Mouse (Mus musculus) lung, postnatal 36 days (tissue): ENCODE measurements around the gene Fem1b.
"Not testable (repeated sequence)": the region's sequence is repeated elsewhere in the genome, so short reads cannot be mapped to it uniquely, and the experiment has no call there.

Source experiments
- DNase-seq: peaks from one replicate; pipeline ENCODE4 v3.0.0; 2022; ENCODE audit warnings: mixed read lengths

Gene Fem1b

DNA sequence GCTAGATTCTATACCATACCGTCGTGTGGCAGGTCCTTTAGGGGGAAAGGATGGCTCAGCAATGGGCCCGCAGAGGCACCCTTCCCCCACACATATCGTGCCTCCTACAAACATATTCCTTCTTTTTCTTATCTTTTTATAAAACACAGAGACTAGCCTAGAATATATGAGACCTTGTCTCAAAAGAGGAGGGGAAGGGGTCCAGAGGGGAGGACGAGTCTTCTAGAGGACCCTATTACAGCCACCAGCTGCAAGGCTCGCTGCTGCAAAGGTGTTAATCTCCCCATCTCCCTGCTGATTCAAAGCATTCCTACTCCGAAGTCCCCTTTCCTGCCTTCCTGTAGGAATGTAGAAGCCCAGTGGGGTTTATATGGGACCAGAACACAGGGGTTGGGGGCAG is 14.7 kb upstream of the Fem1b start:
- no peak for DNase-seq

DNA sequence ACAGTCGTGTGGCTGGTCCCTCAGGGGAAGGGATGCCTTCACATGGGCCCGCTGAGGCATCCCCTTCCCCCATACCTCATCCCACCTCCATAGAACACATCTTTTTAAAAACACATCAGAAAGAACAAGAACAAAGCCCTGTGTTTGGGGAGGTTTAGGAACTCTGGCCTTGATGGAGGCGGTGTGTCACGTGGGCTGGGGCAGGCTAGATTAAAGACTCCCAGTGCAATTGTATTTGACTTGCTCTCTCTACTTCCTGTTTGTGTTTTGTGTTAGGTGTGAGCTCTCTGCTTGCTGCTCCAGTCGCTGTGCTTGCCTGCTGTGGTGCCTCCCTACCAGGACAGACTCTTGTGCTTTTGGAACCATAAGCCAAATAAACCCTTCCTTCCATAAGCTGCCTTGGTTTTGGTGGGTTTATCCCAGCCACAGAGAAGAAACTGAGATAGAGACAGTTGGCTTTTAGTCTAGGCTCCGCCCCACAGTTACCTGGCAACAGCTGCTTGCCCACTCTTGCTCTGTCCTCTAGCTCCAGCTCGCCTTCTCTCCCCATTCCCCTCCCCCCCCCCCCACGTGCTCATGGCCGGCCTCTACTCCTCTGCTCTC is 14.2 kb upstream of the Fem1b start:
- DNase-seq = no peak

DNA sequence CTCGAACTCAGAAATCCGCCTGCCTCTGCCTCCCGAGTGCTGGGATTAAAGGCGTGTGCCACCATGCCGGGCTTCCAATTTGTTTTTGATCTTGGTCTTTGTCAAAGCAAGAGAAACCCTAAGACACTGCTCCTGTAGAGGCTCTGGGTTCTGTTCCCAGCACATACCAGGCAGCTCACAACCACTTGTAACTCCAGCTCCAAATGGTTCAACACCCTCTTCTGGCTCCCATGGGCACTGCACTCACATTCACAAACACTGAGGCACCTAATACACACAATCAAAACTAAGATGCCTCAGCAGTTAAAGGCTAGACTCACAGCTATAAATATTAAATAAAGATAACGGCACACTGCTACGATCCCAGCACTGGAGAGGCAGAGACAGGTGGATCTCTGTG is 10.1 kb upstream of the Fem1b start:
- no peak for DNase-seq

DNA sequence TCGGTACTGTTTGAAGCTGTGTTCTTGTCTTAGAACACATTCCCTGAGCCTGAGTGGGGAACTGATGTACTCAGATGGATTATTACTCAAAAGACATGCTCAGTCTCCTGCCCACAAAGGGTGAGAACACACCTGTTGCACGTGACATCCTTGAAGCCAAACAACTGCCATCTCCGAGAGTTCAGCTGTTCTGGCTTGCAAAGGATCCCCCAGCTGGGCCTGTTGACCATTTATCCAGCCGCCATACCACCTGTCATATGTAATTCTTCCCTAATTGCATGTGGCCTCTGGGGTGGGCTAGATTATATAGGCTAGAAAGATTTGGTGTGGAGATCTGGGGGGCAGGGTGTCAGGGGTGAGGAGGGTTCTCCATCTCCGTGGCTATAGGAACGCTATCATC is 9.1 kb upstream of the Fem1b start:
- no peak for DNase-seq

- not testable (repeated sequence) for DNase-seq
Observed at GRCm38 (mm10) chr9:62819910-62820309, 8.2 kb upstream of the Fem1b start.

- DNase-seq = no peak
Observed at GRCm38 (mm10) chr9:62819494-62819893, 7.8 kb upstream of the Fem1b start.

GRCm38 (mm10) chr9:62817828-62818614 is 6.3 kb upstream of the Fem1b start:
- DNase-seq = peak; percentile 65

DNA sequence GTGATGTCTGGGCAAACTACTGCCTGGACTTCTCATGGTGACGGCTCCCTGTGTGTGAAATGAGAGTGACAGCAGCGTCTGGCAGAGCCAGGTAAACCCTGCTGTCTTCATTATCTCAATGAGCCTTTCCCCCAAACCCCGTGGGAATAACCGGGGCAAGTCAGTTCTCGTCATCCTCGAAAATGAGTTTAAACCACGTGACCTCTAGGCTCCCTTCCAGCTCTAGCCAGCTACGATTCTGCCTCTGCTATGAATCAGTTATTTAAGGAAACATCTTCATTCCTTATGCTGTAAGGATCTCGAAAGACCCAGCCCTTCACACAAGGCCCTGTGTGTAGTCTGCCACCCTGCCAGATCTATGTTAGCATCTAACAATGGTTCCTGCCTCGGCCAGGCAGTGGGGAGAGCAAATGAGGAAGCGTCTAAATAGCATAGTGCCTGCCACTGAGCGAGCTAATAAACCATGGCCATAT is 5.4 kb upstream of the Fem1b start:
- DNase-seq = peak; percentile 53

GRCm38 (mm10) chr9:62816323-62817098 is 4.8 kb upstream of the Fem1b start:
- DNase-seq = no peak

DNA sequence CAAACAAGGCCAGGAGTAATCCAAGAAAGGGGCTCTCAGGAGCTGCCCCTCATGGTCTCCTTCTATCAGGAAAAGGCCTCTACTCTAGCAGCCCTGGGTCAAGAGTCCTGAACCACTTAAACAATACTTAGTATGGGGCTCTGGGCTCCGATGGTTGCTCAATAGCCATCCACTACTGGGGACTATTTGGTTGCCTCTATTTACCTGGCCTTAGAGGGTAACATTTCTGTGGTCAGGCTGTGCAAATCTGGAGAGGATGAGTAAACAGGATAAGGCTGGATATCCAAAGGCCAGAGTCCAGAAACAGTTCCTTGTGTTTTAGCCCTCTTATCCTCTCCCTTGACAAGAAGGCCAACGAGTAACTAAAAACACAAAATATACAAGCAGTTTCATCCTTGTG is 3.0 kb upstream of the Fem1b start:
- DNase-seq = peak; percentile 84

GRCm38 (mm10) chr9:62812216-62813049 is 699 bp upstream of the Fem1b start:
- no peak for DNase-seq

DNA sequence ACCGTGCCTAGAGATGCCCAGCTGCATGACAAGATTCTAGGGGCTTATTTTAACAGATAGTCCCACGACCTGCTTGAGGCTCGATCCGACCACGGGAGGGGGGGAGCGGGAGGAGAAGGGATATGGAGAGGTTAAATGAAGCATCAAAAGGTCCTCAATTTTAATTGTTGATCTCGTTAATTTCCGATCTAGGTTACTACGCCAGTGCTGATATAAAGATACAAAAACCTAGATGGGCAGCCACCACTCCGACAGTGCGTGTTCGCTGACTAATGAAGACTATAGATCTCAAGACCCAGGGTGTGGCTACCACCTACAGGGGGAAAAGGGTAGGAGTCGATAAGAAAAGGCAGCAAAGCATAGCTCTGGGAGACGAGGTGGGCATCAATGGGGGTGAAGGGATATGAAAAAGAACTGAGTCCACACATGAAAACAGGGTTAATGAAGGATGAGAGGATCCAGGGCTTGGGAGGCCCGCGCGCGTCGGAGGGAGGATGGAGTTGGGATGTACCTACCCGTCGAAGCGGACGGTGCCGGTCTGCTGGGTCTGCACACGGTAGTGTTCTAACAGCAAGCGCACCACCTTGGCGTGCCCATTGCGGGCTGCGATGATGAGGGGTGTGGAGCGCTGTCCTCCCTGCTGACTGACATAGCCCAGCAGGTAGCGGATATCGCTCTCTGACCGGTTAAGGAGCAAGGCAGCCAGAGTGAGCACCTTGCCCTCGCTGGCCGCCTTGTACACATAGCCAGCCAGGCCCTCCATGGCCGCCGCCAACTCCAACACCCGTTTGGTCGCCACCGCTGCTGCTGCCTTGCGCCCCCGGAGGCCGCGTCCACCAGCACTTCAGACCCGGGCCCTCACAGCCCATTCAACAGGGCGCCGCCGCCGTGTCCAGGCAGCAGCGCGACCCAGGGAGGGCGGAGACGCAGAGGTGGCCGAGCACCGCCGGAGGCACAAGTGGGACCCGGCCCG is 905 bp downstream of the Fem1b start:
- DNase-seq = no peak

DNA sequence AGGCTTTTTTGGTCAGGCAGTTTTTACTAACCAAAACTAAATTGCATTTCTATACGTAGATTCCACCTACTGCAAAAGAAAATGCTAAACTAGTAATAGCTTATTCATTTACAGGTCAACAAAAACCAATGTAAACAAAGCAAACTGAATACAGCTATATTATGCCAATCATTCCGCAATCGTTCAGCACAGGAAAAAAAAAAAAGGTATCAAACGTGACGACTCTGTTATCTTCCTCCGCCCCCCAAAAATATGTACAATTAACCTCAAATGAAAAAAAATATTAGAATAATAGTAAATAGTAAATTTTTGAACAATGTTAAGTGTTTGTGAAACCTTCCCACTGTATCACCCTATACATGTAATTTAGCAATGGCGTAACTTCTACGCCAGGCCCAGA is 1.6 kb downstream of the Fem1b start:
- no peak for DNase-seq

GRCm38 (mm10) chr9:62799218-62799617 is 12.5 kb downstream of the Fem1b start:
- DNase-seq = not testable (repeated sequence)

DNA sequence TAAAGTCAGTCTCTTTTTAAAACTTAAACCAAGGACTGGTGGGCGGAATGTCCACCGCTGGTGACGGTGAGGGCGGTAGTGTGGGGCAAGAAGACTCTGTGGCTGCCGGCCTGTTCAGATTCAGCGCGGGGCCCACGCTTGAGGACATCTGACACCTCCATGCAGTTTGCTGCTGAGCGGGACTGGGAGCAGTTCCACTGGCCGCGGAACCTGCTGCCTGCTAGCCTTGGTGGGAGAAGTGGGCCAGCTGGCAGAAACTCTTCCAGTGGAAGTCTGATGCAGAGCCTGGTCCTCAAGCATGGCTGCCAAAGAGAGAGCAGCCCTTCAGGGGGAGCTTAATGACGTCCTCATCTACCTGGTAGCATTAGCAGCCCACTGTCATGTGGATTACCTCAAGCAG is 21.9 kb downstream of the Fem1b start:
- DNase-seq = no peak

GRCm38 (mm10) chr9:62786721-62787120 is 25.0 kb downstream of the Fem1b start:
- DNase-seq = no peak

DNA sequence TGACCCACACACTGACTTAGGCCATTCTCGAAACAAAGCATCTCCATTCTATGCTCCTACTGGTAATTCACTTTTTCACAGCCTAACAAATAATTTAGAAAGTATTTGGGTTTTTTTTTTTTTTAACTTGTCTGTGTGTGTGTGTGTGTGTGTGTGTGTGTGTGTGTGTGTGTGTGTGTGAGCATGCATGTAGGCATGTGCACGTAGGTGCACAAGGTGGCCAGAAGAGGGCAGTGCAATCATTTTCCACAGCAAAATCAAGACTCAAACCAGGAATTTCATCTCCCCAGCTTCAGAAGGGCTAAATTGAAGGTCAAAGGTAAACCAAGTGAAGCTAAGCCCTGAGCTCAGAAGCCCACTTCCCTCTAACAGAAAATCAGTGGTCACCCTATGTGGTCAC is 27.5 kb downstream of the Fem1b start:
- no peak for DNase-seq

DNA sequence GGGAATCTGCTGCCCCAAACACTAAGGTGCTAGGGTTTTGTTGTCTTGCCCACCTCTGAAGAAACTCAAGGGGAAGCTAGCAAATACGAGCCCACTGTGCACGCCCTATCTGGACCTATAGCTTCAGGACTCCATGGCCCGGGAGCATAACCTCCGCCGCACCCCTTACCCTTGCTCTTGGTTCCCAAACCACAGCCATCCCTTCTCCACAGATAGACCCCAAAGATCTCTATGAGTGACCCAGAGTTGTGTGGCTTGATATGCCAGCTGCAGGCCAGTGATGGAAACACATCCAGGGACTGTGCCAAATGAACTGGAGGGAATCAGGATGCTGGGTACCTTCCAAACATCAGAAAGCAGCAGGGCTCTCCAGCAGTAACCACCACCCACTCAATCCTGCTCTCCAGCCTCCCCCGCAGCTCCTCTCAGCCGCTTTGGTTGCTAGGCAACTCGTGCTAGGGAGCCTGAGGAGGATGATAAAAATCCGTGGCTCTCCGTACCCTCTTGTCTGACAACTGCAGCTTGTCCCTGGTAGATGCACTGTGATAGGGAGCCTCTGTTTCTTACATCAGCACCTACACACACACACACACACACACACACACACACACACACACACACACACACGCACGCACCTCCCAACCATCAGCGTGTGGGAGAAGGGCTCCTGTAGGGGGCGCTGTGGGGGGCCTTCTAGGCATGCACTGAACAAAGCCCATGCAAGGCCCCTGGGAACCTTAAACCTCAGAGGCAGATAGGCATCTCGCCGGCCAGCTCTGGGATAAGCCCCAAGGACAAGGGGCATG is 28.6 kb downstream of the Fem1b start:
- no peak for DNase-seq

- DNase-seq = peak; percentile 81
Observed at GRCm38 (mm10) chr9:62781965-62782364, 29.8 kb downstream of the Fem1b start.

GRCm38 (mm10) chr9:62778721-62779120 is 33.0 kb downstream of the Fem1b start:
- DNase-seq = no peak

- peak; percentile 81 for DNase-seq
Observed at GRCm38 (mm10) chr9:62777461-62777860, 34.3 kb downstream of the Fem1b start.
